Mouse (Mus musculus) 3134 (cell line): ENCODE measurements around the gene Zfp784.

Source experiments
- DNase-seq: peaks from one replicate; pipeline ENCODE4 v3.0.0-alpha.2; 2011; ENCODE audit warnings: low spot score; ENCODE audit not compliant: insufficient read length; ENCODE audit errors: extremely low read depth

Zfp784 gene

DNA sequence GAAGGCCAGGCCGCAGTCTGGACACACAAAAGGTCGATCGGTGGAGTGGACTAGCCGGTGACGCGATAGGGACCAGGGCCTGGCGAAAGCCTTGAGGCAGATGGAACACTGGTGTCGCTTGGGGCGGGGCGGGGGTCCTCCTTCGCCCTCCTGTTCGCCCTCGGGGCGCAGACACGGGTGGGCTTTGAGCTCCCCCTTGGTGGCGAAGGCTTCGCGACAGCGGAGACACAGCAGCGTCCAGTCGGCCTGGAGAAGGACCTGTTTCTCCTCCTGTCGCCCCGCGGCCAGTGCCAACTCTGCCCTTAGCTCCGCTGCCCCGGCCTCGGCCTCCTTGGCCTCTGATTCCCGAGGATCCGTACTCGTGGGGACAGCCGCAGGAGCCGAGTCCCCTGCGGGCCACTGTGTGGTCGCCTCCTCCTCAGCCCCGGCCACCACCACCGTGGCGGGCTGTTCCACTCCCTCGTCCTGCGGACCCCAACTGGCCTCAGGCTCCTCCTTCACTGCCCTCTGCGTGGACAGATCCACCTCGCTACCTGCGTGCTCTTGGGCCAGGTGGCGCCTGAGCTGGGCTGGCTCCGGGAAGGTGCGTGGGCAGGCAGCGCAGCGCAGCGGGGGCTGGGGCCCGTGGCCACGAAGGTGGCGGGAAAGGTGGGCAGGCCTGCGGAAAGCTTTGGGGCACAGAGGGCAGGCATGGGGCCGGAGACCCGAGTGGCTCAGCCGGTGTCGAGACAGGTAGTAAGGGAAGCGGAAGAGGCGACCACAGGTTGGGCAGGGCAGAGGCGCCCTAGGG is 44.1 kb downstream of the Zfp784 start:
- DNase-seq: no peak

DNA sequence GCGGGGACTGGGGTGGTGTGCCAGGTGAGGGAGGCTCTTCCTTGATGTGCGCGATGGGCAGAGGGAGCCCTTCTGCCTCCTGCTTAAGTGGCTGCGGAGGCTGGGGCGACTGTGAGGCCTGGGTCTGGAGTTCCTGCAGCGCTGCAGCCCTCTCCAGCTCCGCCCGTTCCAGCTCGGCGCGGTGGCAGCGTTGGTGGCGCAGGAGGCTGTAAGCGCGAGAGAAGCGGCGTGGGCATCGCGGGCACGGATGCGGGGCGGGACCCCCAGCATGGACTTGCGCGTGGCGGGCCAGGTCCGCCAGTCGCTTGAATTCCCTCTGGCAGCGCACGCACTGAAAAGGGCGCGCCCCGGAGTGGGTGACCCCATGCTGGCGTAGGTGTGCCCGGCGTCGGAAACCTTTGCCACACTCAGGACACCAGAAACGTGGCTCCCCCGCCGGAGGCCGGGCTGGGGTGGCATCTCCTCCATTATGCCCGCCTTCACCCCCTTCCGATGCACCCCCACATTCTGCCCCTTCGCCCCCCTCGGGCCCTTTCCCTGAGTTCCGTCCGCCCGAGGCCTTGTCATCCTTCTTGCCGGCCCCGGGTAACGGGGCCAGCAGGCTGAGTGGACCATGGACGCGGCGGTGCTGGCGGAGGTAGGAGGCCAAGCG is 44.8 kb downstream of the Zfp784 start:
- no peak for DNase-seq

DNA sequence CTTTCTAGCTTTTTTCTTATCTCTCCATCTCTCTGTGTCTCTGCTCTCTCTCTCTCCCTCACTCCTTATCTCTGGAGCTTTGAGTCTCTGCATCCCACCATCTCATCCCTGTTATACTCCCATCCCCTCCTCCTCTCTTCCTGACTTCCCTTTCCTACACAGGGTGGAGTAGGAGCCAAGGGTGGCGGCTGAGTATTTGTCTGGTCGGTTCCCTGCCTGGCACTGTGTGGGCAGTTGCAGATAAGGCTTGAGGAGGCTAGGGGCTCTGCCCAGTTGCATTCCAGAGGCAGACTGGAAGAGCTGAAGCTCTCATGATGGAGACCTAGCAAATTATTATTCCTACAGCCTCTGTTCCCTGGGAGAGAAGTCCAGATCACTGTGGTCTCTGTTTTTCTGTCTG is 50.0 kb downstream of the Zfp784 start:
- no peak for DNase-seq
